Mouse (Mus musculus): ENCODE results near the gene Gdpd3.

- peak; percentile 55 for TF ChIP-seq CTCF (IDR thresholded peaks at IDR 0.05; ENCODE audit: low read depth)
- no peak for TF ChIP-seq EP300 (IDR thresholded peaks at IDR 0.05; ENCODE audit: low read depth)
These were observed 32.9 kb downstream of the Gdpd3 start for GRCm38 (mm10) chr7:126799050-126799467.

Data from liver, postnatal 0 days (tissue).